ENCODE assay signal across 1 mouse cellular context in genomic region chr5:123906146-123906975, GRCm38 (mm10).
TF ChIP-seq lines count a peak whose summit lies in the region.

No protein-coding gene starts in this region.

TF ChIP-seq in CH12.LX, 34 proteins besides CTCF, POLR2A, EP300 and RAD21 (continued from another document):
- TF ChIP-seq KAT2A (IDR thresholded peaks at IDR 0.05; ENCODE audit: insufficient replicate concordance, low read length) (0 out of 2 replicates have a peak, but pooled peaks have one; percentile 44), MEF2A (IDR thresholded peaks at IDR 0.05; ENCODE audit: borderline replicate concordance, low read depth, low read length) (peak; percentile 89), CHD2 (IDR thresholded peaks at IDR 0.05; ENCODE audit: low read length) (no peak), USF1 (IDR thresholded peaks at IDR 0.05; ENCODE audit: low read depth, low read length) (no peak), IRF4 (IDR thresholded peaks at IDR 0.05; ENCODE audit: low read depth, low read length) (peak; percentile 74), ZNF384 (IDR thresholded peaks at IDR 0.05; ENCODE audit: low read depth, low read length) (no peak), NRF1 (IDR thresholded peaks at IDR 0.05; ENCODE audit: low read depth, low read length) (no peak), MXI1 (IDR thresholded peaks at IDR 0.05; ENCODE audit: low read depth, low read length) (no peak), CHD1 (IDR thresholded peaks at IDR 0.05; ENCODE audit: low read depth, low read length) (no peak), ZC3H11A (IDR thresholded peaks at IDR 0.05; ENCODE audit: low read depth, low read length) (0 out of 2 replicates have a peak, but pooled peaks have one; percentile 7), MYC (IDR thresholded peaks at IDR 0.05; ENCODE audit: low read depth, low read length) (no peak; the same call in 1 of the 2 replicates), UBTF (IDR thresholded peaks at IDR 0.05; ENCODE audit: low read depth, low read length) (no peak), SMC3 (IDR thresholded peaks at IDR 0.05; ENCODE audit: low read depth, low read length) (no peak)
